Mouse (Mus musculus): Measurements from ENCODE around the gene Palld. TPM values are rescaled to one million over a fixed set of nuclear protein-coding genes. Genes with fewer than 3 reads are reported as not detected.

Palld gene
- polyA plus RNA-seq, 3 experiments from 2014 or later, result 0.67 to 1.3 (median 0.73) TPM

DNA sequence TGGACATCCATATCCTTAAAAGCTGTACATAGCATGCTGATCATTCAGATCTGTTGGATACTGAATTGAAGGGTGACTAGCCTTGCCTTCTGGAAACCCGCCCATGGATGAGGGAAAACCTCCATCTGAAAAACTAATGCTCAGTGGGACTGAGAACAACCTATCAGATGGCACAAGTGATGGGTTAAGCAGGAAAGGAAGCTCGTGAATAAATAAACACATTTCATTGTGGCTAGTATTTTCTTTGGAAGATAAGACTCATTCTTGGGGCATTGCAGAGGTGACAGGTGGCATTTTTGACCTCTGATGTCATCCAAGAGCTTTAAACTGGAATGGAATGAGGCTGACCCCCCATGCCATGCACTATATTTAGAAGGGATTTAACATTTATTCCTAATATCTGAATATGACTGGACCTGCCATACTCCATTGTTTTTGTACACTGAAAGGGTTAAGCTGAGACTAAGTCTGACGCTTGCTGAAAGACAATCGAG lies 128.8 kb downstream of the Palld start:
- no peak for ATAC-seq

DNA sequence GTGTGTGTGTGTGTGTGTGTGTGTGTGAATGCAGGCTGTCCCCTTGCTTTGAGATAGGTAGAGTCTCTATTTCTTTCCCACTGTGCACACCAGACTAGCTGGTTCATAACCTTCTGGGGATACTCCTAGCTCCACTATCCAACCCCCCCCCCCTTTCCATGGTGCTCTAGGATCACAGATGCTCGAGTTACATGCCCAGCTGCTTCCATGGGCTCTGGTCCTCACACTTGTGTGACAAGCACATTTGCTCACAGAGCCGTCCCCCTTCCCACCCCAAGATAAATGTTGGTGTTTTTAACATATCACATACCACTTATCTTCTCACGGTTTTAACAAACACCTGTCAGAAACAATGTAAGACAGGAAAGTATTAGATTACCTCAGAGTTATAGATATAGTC lies 131.2 kb downstream of the Palld start:
- no peak for ATAC-seq

DNA sequence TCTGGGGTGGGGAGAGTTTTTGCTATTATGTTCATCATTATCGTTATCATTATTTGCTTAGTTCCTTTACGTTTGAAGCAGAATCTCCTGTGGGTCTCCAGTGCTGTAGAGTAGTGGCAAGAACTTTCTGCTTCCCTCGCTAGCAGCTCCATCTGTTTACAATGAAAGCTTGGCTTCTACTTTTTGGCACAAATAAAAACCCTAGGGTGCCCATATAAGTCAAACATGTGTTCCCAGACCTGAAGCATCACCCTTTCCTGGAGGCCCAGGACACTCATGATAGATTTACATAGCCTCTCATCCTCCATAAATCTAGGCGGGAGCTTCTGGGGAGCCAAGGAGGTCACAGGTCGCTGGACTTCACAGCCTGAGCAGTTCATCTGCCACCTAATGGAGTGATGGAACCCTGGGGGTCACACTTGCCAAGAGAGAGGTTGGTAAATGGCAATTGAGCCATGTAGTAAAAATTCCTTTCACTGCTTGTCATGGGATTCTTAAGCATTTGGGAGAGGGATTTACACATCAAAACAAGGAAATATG lies 133.1 kb downstream of the Palld start:
- no peak for ATAC-seq

DNA sequence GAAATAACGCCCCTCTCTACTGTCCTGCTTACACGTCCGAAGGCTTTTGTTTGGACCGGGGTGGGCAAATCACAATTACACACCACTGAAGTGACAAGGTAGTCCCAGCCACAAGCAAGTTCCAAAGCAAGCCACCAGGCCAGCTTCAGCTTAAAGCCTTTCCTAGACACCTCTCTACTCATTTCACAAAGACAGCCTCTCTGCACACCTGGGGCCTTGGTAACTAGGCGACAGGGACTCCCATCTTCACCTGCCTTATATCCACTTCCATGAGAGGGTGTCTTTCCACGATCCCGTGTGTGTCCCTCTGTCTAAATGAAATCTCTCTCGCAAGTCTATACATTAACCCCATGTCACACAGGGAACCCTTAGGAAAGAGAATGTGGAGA lies 142.3 kb downstream of the Palld start:
- no peak for ATAC-seq

DNA sequence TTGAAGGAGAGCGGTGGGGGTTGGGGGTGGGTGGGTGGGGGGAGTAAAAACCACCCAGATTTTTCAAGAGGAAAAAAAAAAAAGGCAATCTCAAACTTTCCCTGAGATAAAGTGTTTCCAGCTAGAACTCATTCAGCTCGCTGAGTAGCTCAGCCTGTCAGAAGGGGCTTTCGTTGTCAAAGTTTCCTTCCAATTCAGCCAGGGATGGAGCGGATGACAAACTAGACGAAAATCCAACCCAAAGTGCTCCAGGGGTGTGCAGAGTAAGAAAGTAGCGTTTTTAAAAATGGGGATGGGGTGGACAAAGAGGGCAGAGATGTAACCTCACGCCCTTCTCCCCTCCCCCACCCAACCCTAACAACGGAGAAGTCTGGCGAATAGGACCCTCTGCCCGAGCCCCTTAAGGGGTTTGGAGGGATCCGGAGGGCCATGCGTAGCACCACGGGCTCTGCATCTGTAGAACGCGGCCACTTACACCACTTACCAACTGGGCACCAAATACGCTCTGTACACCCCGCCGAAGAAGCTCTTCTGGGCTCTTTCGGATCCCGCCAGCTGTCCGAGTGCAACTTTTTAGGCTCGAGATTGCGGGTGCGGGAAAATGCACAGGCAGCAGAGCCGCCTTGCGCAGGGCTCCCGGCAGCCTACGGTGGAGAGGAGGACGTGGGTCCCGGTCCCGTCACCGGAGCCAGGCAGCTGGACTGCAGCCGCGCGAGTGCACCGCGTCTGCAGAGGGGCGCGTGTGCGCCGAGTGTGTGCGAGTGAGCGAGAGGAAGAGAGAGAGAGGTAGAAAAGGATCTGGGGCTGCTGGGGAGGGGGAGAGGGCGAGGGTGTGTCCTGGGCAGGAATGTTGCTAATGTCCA lies 142.9 kb downstream of the Palld start:
- ATAC-seq, result no peak

DNA sequence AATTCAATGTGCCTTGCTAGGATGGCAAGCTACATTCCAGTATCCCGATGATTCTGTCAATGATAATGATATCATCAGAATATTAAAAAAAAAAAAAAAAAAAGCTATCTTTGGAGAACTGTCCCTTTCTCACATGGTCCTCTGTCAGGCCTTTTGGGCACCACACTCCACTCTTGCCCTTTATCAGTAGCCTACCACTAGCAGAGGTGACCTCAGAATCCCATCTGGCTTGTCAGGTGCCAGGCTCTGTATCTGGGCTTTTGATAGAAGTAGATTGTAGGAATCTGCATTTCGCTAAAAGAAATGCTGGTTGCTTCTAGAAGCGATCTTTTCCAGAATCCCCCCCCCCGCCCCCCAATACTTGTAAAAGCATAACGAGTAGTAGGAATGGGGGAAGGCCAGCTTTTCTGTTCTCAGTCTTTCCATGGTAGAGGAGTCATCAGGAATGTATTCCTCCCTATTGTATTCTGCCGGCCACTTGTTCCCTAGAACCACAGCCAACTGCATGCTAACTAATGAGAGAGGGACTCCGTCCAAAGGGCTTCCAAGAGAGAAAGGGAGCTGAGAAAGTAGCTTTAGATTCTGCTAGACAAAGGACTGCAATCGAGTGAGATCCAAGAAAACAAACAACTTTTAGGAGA lies 143.7 kb downstream of the Palld start:
- no peak for ATAC-seq

DNA sequence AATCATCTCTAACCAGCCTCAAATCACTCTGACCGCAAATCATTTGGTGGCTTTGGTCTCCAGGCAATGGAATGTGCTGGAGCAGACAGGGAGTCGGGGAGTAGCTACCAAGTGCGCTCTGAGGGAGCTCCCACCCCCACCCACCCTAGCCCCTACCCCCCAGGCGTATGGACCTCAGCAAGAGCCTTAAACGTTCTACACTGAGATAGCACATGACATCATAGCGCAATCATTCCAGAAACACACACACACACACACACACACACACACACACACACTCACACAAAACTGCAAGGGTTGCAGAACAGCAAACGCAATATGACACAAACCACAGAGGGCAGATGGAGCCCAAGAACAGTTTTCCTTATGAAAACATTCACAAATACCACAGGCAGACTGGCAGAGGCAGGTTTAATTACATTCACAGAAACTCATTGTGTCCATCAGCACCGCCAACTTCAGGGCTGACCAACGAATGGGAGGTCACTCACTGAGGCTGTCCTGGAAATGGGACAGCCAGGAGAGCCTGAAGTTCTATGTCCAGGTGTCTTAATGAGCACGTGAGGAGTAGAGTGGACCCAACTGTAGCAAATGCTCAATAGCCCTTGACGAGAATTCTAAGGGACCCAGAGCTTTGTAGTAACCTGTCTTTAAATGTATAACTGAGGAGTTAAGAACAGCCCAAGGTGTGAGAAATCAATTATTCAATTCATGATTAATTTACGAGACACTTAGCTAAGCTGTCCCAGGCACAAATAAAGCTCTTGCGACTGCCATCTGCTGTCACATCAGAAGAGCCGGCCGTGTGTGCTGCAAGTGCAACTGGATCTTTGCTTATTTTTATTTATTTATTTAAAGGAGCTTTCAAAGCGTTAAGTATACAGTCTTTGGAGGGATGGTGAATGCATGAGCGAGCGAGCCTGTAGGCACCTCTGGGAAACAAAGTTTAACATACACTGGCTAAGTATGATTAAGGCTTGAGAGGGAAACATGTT lies 145.2 kb downstream of the Palld start:
- ATAC-seq, result no peak

DNA sequence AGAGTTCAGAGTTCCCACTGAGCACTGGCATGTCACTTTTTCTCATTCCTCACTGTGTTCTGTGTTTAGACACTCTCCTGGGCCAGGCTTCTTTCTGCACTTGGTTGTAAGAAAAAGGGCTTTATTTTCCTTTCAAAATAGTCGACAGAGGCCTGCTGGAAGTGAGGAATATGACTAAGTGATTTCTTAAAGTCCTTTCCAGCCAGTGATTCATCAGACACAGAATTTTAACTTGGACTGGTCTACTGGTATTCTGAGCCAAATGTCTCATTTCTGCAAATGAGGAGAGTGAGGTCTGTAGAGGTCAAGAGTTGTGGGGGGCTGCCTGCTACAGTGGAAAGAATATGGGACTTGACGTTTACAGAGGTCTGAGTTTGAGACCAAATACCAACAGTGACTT lies 147.3 kb downstream of the Palld start:
- ATAC-seq, result no peak

DNA sequence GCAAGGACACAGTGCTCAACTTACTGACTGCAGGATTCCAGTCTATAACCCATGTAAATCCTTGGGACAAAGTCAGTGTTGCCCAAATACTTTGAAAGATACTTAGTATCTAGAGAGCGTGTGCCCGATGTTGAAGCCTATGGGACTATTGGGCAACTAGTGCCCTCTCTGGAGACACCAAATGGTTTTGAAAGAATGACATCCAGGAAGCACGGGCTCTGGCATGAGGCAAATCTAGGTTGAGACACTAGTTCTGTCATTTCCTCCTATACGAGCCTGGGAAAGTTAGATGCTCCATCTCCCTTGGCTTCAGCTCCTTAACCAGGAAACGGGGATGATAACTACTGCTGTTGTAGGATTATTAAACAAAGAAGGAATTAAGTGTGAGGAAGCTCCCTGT lies 155.4 kb downstream of the Palld start:
- no peak for ATAC-seq

DNA sequence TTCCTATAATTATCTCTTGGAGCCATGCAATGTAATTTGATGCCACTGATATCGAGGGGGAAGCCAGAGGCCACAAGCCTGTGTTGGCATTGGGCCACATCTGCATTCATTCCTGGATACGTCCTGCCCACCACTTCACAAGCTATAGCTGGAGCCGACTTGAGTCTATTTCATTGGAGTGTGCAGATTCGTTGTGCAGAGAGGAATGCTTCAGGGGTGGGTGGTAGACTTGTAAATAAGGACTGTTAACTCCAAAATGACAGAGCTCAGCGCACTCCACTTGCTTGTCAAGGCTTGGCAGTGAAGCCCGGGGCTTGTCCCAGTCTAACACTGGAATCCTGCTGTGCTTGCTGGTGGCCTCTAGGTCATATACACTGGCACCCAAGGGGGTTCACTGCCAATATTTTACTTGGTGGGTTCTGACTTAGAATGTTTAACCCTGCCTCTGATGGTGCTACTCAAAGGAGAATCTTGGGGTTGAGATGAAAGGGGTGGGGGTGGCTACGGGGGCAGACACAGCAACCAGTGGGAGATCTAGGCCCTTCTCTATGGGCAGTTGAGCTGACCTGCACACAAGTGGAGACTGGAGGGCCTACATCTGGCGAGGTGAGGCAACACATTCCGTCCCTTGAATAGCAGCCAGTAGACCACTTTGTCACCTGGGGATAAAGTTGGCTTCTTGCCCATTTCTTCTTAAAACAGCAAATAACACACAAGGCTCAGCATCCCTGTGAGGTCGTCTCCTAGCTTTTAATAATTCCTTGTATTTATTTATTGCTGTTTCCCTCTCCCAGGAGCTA lies 157.1 kb downstream of the Palld start:
- no peak for ATAC-seq

DNA sequence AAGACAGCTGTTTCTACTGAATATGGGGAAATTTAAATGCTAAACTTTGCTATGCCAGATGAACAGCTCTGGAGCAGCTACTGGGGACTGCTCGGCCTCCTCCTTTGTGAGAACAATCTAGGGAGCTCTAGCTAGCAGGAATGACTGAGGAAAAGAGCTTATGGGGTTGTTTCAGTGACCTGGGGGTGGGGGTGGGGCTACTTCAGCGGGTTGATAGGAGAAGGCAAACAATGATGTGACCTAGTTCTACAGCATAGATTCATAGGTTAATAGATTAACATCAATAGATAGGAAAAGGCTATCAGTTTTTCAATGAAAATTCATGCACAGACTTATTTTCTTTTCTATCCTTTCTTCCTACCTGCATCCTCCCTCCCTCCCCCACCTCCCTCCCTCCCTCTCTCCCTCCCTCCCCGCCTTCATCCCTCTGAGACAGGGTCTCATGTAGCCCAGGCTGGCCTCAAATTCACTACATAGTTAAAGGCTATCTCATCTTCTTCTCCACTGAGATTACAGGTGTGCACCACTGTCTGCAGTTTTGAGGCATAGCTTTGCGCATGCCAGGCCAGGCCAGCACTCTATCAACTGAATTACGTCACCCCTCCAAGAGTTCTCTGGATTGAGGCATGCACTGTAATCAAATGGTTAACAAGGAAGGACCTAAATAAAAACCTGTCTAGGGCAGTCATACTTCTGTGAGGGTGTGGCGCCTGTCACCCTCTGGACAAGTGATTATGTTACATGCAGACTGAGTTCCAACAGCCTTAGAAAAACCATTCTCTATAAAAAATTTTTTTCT lies 158.5 kb downstream of the Palld start:
- no peak for ATAC-seq

DNA sequence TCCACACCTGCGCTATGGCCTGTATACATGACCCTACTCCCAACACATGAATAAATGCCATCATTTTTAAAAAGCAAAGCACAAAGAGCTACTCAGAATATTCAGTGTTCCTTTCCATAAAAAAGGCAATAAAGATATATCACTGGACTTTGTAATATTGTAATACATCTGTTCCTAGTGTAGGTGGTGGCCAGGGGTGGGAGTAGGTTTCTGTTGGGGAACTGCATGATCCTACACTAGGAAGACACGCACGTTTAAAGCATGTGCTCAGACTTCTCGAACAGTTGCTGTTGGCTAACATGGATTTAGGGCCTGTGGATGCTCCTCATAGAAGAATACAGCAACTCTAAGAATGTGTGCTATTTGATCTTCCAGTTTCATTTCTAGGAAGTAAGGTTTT lies 165.0 kb downstream of the Palld start:
- no peak for ATAC-seq

DNA sequence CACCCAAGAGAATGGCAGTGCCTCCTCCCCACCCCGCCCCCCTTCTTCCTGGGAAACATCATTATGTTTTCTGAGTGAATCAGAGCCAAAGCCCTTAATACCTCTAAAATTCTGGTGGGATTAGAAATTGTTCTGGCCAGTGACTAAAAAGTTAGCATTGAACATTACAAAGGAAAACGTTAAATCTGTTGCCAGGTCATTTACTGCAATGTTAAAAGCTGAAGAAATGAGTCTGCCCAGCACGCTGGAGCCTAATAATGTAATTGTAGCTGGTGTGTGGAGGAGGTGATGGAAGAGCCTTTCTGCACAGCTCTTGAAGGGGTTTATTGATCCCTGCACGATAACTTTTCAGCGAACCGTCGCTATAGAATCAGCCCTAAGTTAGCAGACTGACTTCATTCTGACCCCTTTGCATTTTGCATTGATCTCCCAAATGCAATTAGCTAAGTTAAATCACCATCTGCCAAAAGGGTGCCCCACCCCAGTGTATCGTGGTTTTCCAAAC lies 165.7 kb downstream of the Palld start:
- no peak for ATAC-seq

DNA sequence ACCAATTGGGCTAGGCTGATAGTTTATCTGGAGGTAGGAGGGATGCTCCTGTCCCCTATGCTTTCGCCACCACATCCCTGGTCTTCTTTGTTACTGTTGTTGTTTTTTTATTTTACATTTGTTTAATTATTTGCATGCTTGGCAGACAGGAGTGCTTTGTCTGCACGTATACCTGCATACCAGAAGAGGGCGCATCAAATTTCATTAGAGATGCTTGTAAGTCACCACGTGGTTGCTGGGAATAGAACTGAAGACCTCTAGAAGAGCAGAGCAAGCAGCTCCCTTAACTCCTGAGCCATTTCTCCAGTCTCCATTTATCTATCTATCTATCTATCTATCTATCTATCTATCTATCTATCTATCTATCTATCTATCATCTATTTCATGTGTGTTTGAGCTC lies 166.4 kb downstream of the Palld start:
- ATAC-seq, result no peak

DNA sequence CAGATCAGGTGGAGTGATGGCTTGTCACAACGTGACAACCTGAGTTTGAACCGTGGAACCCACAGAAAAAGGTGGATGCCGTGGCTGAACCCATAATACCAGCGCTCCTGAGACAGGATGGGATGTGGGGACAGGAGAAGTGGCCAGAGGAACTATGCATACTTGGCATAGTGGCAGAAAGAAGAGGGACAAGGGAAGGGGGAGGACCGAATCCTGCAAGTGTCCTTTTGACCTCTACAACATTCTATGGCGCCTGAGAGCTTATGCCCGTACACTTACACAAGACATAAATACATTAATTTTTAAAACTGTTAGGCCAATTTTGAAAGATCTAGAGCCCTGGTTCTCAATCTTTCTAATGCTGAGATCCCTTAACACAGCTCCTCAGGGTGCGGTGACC lies 168.3 kb downstream of the Palld start:
- no peak for ATAC-seq

DNA sequence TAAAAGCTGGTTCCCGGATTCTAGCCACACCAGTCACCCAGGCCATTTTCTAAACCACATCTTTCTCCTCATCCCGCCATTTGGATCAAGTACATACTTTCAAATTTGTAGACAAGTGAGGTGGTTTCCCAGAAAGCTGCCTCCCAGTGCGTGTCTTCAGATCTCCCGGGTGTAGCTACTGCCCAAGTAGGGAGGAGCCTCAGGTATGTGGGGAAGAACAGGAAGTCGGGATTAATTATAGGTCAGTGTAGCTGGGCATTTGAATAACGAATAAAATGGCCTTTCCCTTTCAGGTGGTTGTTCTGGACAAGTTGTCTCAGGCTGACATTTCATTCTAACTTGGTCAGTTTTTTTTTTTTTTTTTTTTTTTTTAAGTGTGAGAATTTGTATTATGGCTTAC lies 170.3 kb downstream of the Palld start:
- no peak for ATAC-seq

DNA sequence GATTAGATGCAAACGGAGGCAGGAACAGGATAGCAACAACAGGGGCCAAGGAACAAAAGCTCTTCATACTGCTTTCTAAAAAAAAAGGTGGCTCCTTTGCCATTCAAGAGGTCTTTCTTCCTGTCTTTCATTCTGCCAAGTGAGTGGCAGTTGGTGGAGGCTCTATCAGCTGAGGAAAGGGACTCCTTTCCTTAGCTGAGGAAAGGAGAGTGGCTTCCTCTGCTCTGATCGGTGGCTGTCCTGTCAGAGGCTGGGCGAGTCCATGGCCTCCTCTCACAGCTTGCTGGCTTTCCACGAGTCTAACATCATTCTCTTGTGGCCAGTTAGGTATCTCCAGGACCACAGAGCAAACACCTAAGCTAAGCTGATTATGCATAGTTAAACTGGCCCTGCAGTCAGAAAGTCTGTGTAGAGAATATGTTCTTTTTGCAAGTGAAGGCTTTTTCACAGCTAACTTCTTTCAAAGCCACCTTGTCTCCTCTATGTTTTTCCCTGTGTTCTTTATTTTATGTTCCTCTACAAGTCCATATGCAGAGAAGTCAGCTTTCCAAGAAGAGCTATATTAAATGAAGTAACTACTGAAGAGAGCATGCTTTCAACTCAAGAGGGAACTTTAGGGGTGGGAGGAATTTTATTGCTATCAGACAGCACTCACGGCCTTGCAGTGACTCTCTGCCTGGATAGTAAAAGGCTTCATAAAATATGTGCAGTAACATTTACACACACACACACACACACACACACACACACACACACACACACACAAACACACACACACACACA lies 171.0 kb downstream of the Palld start:
- ATAC-seq, result no peak

DNA sequence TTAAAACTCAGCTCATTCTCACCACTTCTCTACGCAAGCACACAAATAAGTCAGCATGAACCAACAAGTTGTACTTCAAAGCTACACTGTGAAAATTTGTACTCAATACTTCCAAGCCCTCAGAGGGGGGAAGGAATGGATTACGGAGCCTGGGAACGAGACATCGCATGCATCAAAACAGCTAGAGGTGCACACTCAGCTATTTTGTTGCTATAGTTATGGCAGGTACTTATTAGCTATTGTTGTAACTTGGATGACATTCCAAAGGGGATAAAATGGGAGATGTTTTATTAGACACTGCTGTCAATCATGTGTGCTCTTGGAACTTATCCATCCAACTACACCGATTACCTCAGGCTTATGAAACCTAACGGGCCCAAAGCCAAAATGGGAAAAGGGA lies 171.8 kb downstream of the Palld start:
- no peak for ATAC-seq

DNA sequence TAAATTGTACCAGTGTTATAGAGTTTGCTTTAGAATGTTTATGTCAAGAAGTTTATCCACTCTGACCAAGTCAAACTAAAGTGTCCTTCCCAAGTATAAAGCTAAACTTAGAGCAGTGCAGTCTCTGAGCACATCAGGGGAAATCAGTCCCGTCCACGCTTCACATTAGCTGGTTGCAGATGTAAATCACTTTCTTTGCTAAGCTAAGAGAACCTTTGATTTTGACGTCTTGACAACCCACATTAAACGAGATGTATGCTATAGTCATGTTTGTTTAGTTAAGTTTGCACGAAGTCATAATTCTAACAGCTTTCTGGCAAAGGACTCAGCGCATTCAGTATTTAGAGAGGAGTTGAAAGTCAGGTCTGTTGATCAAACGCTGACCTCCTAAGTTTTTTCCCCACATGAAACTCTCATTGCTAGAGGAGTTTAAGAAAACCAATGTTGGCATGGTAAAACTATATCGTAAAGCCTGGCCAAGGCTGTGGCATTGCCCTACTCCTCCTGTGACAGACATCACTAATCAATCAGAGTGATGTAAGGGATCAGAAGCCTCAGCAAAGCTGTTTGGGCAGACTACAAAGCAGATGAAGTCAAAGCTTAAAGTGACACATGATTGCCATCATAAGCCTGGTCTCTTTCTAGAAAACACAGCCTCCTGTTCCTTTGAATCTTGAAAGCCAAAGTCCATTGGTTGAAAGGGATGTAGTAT lies 177.0 kb downstream of the Palld start:
- no peak for ATAC-seq

Data from inflammation-experienced regulatory T-cells, adult 6 months (primary cell).